Mouse (Mus musculus) thymus, adult 2 months (tissue): ENCODE data around the gene H1foo. TPM values are rescaled to one million over a fixed set of nuclear protein-coding genes. Genes with fewer than 3 reads are reported as not detected.

Experiments used
- DNase-seq: peaks from one replicate; pipeline ENCODE4 v3.0.0; 2021
- H3K27ac ChIP-seq: fragments of 200-500 bp; 2 replicates; pipeline ENCODE4 v1.5.1; 2012; ENCODE audit warnings: low read length, control low read depth; ENCODE audit not compliant: control insufficient read depth, insufficient read depth
- H3K27me3 ChIP-seq: fragments of 200-500 bp; 2 replicates; pipeline ENCODE4 v1.6.1; 2012; ENCODE audit warnings: mild to moderate bottlenecking, low read length, moderate library complexity, mixed read lengths; ENCODE audit not compliant: control insufficient read depth, insufficient read depth
- H3K36me3 ChIP-seq: fragments of 200-500 bp; 2 replicates; pipeline ENCODE4 v1.6.1; 2012; ENCODE audit warnings: mild to moderate bottlenecking, low read length, moderate library complexity; ENCODE audit not compliant: control insufficient read depth, insufficient read depth
- H3K4me1 ChIP-seq: fragments of 200-500 bp; replicated peaks from 2 replicates; pipeline ENCODE4 v1.6.1; 2012; ENCODE audit warnings: low read length; ENCODE audit not compliant: control insufficient read depth, insufficient read depth
- H3K4me3 ChIP-seq: fragments of 200-500 bp; 2 replicates; pipeline ENCODE4 v1.5.1; 2012; ENCODE audit warnings: mild to moderate bottlenecking, low read length, control low read depth, moderate library complexity; ENCODE audit not compliant: control insufficient read depth, insufficient read depth
- CTCF ChIP-seq: fragments of 200-500 bp; IDR thresholded peaks from 2 replicates; pipeline ENCODE4 v1.5.1; 2012; ENCODE audit warnings: mild to moderate bottlenecking, control low read depth, low read length, moderate library complexity, borderline replicate concordance; ENCODE audit not compliant: control insufficient read depth, poor library complexity, insufficient read depth; ENCODE audit errors: extremely low read depth
- POLR2A ChIP-seq: fragments of 200-500 bp; IDR thresholded peaks from 2 replicates; pipeline ENCODE4 v1.6.1; 2012; ENCODE audit warnings: mild to moderate bottlenecking, low read length, control low read depth, moderate library complexity; ENCODE audit not compliant: control insufficient read depth, poor library complexity, insufficient read depth; ENCODE audit errors: extremely low read depth
- WGBS: fragments of 180-500 bp; shearing (Covaris S2); methylation state at CpG from one replicate; pipeline ENCODE4 v1.1.7; 2018; 5-methylcytosine and 5-hydroxymethylcytosine counted together
- polyA plus RNA-seq: library from polyadenylated mRNA; depleted of rRNA; stranded (reverse); fragments of >200 nt; gene quantifications from 2 replicates; pipeline ENCODE4 v1.2.3, GENCODE M21; 2012

H1foo gene
- polyA plus RNA-seq, 1 experiment = 0.81 TPM

- peaks cover 10% of the 10 kb centered on the region for H3K36me3 ChIP-seq
- no peak for TF ChIP-seq CTCF
- no peak for TF ChIP-seq POLR2A
- 73% methylated on average over 7 of the region's 7 CpGs for whole genome bisulfite sequencing
- DNase-seq = no peak
- H3K27me3 ChIP-seq = no peaks in the 10 kb centered on the region
- H3K4me1 ChIP-seq = peaks cover 58% of the 10 kb centered on the region
- no peak overlapping the region for H3K27ac ChIP-seq
- H3K4me3 ChIP-seq = no peak overlapping the region
Measured at GRCm38 (mm10) chr6:115984580-115984979, 39.8 kb downstream of the H1foo start.

GRCm38 (mm10) chr6:115985622-115986021, 40.9 kb downstream of the H1foo start:
- TF ChIP-seq CTCF (no peak), POLR2A (no peak)
- Histone ChIP-seq H3K36me3 (no peaks in the 10 kb centered on the region), H3K4me3 (no peak overlapping the region), H3K27ac (peak overlapping the region; percentile 23; the same call in 1 of the 2 replicates), H3K4me1 (peaks cover 66% of the 10 kb centered on the region), H3K27me3 (no peaks in the 10 kb centered on the region)
- WGBS = 91% methylated on average over 9 of the region's 9 CpGs
- DNase-seq = no peak

DNA sequence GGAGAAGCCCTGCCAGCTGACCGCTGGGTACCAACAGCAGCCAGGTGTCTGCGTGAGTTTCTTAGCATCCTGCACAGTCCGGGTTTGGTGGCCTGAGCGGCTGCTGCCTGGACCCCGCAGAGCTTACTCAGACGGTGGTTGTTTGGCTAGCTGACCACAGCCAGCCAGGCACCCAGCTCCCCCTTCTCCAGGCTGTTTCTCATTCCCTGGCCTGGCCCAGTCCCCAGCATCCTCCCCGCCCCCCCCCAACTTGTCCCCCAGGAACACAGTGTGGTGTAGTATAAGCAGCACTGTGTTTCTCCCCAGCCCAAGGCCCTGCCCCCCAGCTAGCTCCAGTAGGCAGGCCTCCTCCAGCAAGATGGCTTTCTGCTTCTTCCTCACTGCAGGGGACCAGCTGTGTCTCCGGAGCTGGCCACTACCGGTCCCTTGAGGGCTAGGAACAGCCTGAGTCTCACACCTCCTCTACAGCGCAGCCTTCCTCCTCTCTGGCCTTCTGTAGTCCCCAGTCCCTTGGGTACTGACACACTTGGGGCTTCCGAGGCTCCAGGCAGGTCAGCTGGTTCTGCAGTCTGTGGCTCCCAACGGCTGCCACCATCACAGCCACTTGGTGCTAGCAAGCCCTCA, 41.8 kb downstream of the H1foo start:
- WGBS = 75% methylated on average over 12 of the region's 12 CpGs
- Histone ChIP-seq H3K27ac (peak overlapping the region; percentile 19; the same call in 1 of the 2 replicates), H3K4me1 (peaks cover 75% of the 10 kb centered on the region), H3K27me3 (no peaks in the 10 kb centered on the region), H3K36me3 (no peaks in the 10 kb centered on the region), H3K4me3 (no peak overlapping the region)
- TF ChIP-seq CTCF = no peak
- no peak for TF ChIP-seq POLR2A
- no peak for DNase-seq

GRCm38 (mm10) chr6:115987096-115987747, 42.5 kb downstream of the H1foo start:
- Histone ChIP-seq H3K27me3 (no peaks in the 10 kb centered on the region), H3K27ac (peak overlapping the region; percentile 19; the same call in 1 of the 2 replicates), H3K36me3 (no peaks in the 10 kb centered on the region), H3K4me1 (peaks cover 80% of the 10 kb centered on the region), H3K4me3 (no peak overlapping the region)
- 83% methylated on average over 9 of the region's 9 CpGs for WGBS
- no peak for DNase-seq
- TF ChIP-seq POLR2A (no peak), CTCF (no peak)

DNA sequence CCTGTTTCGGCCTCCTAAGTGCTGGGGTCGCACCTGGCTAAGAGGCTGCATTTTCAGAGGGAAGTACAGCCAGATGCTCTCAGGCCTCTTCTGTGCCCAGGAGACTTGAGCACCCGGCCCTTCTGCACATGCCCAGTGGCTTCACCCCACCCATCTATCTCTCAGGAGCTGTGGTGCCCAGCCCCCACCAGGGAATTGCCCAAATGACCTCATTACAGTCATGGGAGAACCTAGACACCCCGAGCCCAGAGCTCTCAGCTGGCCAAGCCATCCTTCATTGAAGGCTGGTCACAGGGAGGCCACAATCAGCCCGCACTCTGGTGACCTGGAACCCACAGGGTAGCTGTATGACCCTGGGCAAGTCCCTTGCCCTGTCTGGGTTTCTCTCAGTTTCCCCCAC, 44.3 kb downstream of the H1foo start:
- Histone ChIP-seq H3K4me1 (peaks cover 86% of the 10 kb centered on the region), H3K36me3 (no peaks in the 10 kb centered on the region), H3K4me3 (peak overlapping the region; percentile 31), H3K27me3 (no peaks in the 10 kb centered on the region), H3K27ac (peak overlapping the region; percentile 92)
- peak; percentile 48 for DNase-seq
- WGBS = 64% methylated on average over 5 of the region's 5 CpGs
- no peak for TF ChIP-seq POLR2A
- TF ChIP-seq CTCF = no peak

DNA sequence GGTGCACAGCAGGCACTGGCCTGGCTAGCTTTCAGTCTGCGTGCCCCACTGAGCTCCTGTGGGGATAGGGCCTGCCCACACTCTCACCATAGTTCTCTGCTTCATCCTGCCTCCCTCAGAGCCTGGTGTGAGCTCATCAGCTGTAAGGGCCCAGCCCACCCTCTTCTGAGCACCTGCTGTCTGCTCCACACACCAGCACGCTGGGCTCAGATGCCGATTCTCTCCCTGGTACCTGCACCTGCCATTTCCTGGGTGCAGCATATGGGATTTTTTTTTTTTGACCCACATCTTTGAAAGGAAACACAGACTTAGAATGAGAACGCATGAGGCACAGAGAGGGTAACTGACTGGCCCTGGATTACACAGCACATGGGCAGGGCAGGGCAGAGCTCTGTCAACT, 44.9 kb downstream of the H1foo start:
- Histone ChIP-seq H3K36me3 (no peaks in the 10 kb centered on the region), H3K4me1 (peaks cover 85% of the 10 kb centered on the region), H3K27ac (peak overlapping the region; percentile 99), H3K4me3 (peak overlapping the region; percentile 37), H3K27me3 (no peaks in the 10 kb centered on the region)
- peak; percentile 84 for DNase-seq
- TF ChIP-seq CTCF (peak; percentile 20; the same call in 1 of the 2 replicates), POLR2A (peak; percentile 49; the same call in 1 of the 2 replicates)
- 6% methylated on average over 4 of the region's 4 CpGs for WGBS
